Mouse (Mus musculus) midbrain, embryonic 10.5 days (tissue): ENCODE measurements around the gene Parp8. TPM values are rescaled to one million over a fixed set of nuclear protein-coding genes. Genes with fewer than 3 reads are reported as not detected.

ENCODE experiments used
- DNase-seq: peaks from one replicate; pipeline ENCODE4 v3.0.0-alpha.2; 2017; ENCODE audit warnings: low spot score
- H3K27ac ChIP-seq: fragments of 300-500 bp; sonication (generic); replicated peaks from 2 replicates; pipeline ENCODE4 v1.5.1; 2016; ENCODE audit warnings: mild to moderate bottlenecking
- H3K27me3 ChIP-seq: fragments of 300-500 bp; sonication (generic); 2 replicates; pipeline ENCODE4 v1.6.1; 2016; ENCODE audit warnings: low read depth, mild to moderate bottlenecking; ENCODE audit not compliant: poor library complexity, severe bottlenecking
- H3K36me3 ChIP-seq: fragments of 300-500 bp; sonication (generic); 2 replicates; pipeline ENCODE4 v1.6.1; 2016; ENCODE audit warnings: mild to moderate bottlenecking, moderate library complexity
- H3K4me1 ChIP-seq: fragments of 300-500 bp; sonication (generic); 2 replicates; pipeline ENCODE4 v1.6.1; 2016
- H3K4me3 ChIP-seq: fragments of 300-500 bp; sonication (generic); 2 replicates; pipeline ENCODE4 v1.5.1; 2016; ENCODE audit warnings: mild to moderate bottlenecking, moderate library complexity
- H3K9me3 ChIP-seq: fragments of 300-500 bp; sonication (generic); replicated peaks from 2 replicates; pipeline ENCODE4 v1.6.1; 2016; ENCODE audit warnings: mild to moderate bottlenecking
- WGBS: fragments of 180-500 bp; shearing (Covaris S2); methylation state at CpG from one replicate; pipeline ENCODE4 v1.1.7; 2016; 5-methylcytosine and 5-hydroxymethylcytosine counted together
- polyA plus RNA-seq: library from polyadenylated mRNA; unstranded; fragments of >200 nt; fragmentation: Nextera tagmentation; extraction: Ambion mirVana; gene quantifications from 2 replicates; pipeline ENCODE4 v1.2.1, GENCODE M21; 2016

The Parp8 gene
- 9.4 and 9.8 TPM in 2 replicates for polyA plus RNA-seq

DNA sequence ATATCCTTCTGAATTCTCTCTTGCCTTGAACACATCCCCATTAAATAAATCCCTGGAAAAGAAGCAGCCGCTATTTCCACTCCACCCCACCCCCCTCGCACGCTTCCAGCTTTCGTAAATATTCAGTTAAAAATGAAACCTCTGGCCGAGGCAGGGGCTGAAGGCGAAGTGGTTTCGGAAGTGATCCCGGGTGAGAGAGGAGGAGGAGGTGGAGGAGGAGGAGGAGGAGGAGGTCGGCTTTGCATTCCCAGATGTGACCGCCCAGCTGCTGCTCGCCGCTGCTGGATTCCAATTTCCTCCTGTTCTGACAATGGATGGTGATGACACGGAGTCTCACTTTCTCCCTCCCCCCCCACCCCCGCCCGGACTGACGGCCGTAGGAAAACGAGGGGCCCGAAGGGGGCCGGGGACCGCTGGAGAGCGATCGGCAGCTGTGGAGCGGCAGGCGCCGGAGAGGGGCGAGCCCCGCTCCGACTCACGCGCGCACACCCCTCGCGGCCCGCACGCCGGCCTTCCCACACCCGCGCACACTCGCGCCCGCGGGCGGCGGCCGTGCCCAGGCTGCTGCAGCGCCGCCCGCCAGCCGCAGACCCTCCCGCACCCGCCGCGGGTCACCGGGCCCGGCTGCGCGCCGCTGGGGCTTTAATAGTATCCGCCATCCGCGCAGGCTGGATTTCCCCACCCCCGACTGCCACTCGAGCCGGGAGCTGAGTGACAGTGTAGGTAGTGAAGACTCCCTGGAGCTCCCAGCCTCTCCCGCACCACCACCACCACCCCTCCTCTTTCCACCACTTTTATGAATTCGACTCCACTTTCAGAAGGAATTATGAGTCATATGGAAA, at the start of gene Parp8:
Parp8 (minus strand) TSS at position 312 of the 842 bp plus-strand sequence.
- H3K27ac ChIP-seq, result peak within 1 kb of the TSS; percentile 97
- peak within 1 kb of the TSS; percentile 84 for H3K4me3 ChIP-seq
- WGBS, result 1% methylated on average over 63 of the region's 67 CpGs
- peak; percentile 81 for DNase-seq
- no peaks in the 10 kb centered on the region for H3K36me3 ChIP-seq
- H3K4me1 ChIP-seq, result peaks cover 33% of the 10 kb centered on the region
- H3K9me3 ChIP-seq, result no peaks in the 10 kb centered on the region
- H3K27me3 ChIP-seq, result peaks cover 25% of the 10 kb centered on the region

DNA sequence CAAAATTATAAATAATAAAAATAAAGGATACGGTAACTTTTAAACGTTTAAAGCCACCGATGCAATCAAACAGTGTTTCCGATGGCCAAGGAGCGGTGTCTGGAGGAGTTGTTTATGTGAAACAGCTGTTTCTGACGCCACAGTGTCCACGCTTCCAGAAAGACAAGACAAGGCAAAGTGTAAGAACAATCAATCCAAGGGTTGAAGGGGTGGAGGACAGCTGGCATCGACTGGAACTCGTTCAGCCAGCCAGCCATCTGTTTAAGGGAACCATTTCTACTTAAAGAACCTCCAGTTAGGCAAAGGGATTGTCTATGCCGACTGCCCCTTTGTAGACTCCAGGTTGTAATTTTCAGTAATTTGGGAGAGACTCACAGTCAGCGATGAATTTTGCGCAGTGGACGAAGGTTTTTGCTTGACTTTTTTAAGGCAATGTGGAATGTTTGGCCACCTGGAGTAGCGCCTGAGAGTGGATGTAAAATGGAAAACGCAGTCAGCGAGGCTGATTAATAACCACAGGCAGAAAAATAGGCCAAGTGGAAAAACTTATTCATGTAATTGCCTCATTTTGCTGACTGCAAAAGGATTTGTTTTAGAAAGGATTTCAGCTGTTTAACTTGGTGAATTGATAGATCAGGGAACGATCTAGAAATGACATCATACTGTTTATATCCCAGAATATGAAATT, 37.4 kb upstream of the Parp8 start:
- Histone ChIP-seq H3K27ac (no peak overlapping the region), H3K9me3 (no peaks in the 10 kb centered on the region), H3K36me3 (no peaks in the 10 kb centered on the region), H3K27me3 (no peaks in the 10 kb centered on the region), H3K4me1 (no peaks in the 10 kb centered on the region), H3K4me3 (no peak overlapping the region)
- 90% methylated on average over 17 of the region's 17 CpGs for WGBS
- no peak for DNase-seq

DNA sequence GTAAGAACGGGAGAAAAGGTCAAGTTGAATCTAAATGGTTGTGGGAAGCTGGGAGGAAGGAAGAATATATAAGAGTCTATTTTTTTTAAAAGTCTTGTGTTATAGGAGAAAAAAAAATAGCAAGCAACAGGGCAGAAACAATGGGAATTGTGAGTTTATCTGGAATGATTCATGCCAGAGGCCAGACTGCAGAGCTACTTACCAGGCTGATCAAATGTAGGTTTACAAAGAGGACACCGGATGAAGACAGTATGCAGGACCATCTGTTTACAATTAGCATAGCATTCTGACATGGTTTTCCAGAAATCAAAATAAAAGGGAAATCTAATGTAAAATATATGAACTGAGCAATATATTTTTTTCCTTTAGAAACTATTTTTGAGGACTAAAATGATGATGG, 31.1 kb upstream of the Parp8 start:
- WGBS, result 77% methylated on average over 2 of the region's 2 CpGs
- H3K36me3 ChIP-seq, result no peaks in the 10 kb centered on the region
- no peaks in the 10 kb centered on the region for H3K27me3 ChIP-seq
- no peak overlapping the region for H3K4me3 ChIP-seq
- no peak overlapping the region for H3K27ac ChIP-seq
- no peak for DNase-seq
- no peaks in the 10 kb centered on the region for H3K4me1 ChIP-seq
- no peaks in the 10 kb centered on the region for H3K9me3 ChIP-seq

DNA sequence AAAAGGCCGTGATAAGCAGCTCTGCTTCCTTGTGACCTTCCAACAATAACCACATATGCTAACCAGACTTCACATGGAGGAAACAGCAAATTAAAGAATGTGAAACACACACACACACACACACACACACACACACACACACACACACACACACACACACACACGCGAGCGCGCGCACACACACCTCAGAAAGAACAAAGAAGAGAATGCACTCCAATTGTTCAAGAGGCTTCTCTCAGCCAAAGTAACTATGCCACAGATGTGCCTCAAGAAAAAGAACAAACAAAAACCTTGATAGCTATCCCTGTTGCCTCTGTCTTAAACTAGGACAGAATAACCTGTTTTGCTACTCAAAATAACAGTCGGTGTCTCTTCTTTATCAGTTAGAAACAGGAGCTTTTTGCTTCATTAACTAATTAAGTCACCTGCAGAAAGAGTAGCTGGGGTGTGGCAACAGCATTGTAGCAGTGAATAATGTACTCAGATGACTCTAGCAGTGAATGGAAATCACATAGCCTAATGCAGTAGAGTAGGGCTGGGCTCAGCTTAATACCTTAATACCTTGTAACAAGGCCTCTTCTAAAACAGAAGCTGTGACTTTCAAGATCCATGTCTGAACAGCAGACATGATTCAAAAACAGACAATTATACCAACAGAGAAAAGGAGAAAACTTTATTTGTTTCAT, 29.6 kb upstream of the Parp8 start:
- H3K9me3 ChIP-seq, result no peaks in the 10 kb centered on the region
- H3K36me3 ChIP-seq, result no peaks in the 10 kb centered on the region
- no peaks in the 10 kb centered on the region for H3K4me1 ChIP-seq
- no peaks in the 10 kb centered on the region for H3K27me3 ChIP-seq
- DNase-seq, result no peak
- WGBS, result 93% methylated on average over 7 of the region's 7 CpGs
- no peak overlapping the region for H3K4me3 ChIP-seq
- no peak overlapping the region for H3K27ac ChIP-seq

DNA sequence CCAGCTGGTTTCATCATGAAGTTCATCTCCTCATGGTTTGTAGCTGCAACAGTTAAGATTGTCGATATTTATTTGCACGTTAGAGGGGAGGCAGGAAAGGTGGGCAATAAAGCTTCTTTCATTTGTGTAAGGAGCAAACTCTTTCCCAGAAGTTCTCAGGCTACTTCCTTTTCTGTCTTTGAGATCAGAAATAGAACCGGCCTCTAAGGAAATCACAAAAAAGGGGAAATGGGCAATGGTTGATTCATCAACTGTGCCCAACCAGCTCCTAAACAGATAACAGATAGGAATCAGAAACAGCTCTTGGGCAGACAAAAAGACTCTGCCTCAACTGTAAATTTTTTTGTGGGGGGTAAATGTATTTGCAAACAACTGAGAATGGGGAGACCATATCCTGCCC, 27.4 kb upstream of the Parp8 start:
- no peak for DNase-seq
- H3K4me3 ChIP-seq, result no peak overlapping the region
- H3K36me3 ChIP-seq, result no peaks in the 10 kb centered on the region
- no peak overlapping the region for H3K27ac ChIP-seq
- H3K4me1 ChIP-seq, result no peaks in the 10 kb centered on the region
- WGBS, result 85% methylated on average over 3 of the region's 3 CpGs
- no peaks in the 10 kb centered on the region for H3K9me3 ChIP-seq
- H3K27me3 ChIP-seq, result no peaks in the 10 kb centered on the region

DNA sequence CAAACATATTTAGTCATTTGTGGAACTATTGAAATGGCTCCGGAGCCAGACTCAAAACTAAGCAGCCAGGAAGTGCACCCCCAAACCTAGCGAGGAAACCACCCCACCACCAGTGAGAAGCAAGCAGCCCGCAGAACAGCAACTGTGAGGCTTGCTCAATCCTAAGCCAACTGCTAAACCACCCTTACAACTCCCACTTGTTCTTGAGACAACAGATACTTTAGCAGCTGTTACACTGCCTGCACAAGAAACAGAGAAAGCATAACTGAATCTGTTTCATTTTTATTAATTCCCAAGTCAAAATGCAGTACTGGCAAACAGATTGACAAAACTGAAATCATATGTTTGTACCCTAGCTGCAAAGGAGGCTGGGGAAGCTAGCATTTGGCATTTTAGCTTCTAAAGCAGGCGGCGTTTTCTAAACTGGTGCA, 23.2 kb upstream of the Parp8 start:
- no peak overlapping the region for H3K27ac ChIP-seq
- H3K9me3 ChIP-seq, result no peaks in the 10 kb centered on the region
- H3K4me1 ChIP-seq, result no peaks in the 10 kb centered on the region
- no peaks in the 10 kb centered on the region for H3K27me3 ChIP-seq
- 91% methylated on average over 5 of the region's 5 CpGs for WGBS
- H3K36me3 ChIP-seq, result no peaks in the 10 kb centered on the region
- H3K4me3 ChIP-seq, result no peak overlapping the region
- DNase-seq, result no peak

DNA sequence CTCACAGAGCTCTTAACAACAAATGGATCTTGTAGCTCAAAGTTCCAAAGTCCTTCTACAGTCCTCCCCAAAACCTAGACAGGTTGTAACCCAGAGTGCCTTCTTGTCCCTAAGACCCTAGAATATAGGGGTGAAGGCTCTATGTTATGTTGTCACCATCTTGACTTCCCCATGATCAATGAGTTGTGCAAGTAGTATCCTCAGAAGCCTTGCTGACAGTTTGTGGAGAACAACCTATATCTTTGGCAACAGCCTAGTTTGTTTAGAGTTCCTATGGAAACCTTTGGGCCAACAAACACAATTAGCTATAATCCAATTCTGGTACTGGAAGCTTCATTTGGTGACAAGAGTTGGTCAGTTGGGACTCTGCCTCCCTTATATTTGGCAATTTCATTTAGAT, 18.2 kb upstream of the Parp8 start:
- Histone ChIP-seq H3K4me3 (no peak overlapping the region), H3K4me1 (peaks cover 4% of the 10 kb centered on the region), H3K27ac (no peak overlapping the region), H3K9me3 (no peaks in the 10 kb centered on the region), H3K27me3 (no peaks in the 10 kb centered on the region), H3K36me3 (no peaks in the 10 kb centered on the region)
- no peak for DNase-seq

DNA sequence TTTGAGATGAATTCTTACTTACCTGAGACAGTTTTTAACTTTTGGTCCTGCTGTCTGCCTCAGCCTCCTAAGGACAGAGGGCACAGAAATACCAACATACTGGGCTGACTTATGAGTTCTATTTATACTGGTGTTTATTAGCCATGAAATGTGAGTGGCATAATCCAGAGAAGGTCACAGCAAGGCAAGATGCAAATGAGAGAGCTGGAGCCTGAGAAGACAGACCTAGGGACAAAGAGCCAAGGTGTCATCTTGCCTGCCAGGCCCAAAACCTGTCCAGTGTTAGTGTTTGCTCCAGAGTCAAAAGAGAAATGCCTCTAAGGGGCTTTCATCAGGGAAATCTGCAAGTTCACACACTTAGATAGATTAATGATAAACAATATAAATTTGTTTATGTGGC, 15.7 kb upstream of the Parp8 start:
- Histone ChIP-seq H3K4me1 (peaks cover 4% of the 10 kb centered on the region), H3K27me3 (no peaks in the 10 kb centered on the region), H3K36me3 (no peaks in the 10 kb centered on the region), H3K9me3 (no peaks in the 10 kb centered on the region), H3K27ac (no peak overlapping the region), H3K4me3 (no peak overlapping the region)
- DNase-seq, result no peak

DNA sequence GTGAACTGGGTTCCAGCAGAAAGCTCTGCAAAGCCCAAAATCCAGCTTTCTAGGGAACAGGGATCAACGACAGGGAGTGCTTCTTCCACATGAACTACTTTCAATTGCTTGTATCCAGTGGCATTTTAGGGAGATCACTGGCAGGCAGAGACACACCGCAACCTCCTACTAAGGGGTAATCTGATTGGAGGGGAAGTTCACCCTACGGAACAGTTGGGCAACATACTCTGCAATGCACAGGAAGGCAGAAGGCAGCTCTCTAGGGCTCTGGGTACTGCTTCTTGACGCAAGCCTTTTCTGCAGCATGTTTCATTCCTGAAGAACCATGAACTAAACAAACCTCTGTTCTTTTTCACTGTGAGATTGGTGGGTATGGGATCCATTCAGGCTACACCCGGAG, 10.9 kb upstream of the Parp8 start:
- no peaks in the 10 kb centered on the region for H3K36me3 ChIP-seq
- H3K27me3 ChIP-seq, result no peaks in the 10 kb centered on the region
- H3K4me3 ChIP-seq, result no peak overlapping the region
- H3K4me1 ChIP-seq, result peaks cover 4% of the 10 kb centered on the region
- no peaks in the 10 kb centered on the region for H3K9me3 ChIP-seq
- no peak overlapping the region for H3K27ac ChIP-seq
- DNase-seq, result no peak
- WGBS, result 81% methylated on average over 5 of the region's 5 CpGs

DNA sequence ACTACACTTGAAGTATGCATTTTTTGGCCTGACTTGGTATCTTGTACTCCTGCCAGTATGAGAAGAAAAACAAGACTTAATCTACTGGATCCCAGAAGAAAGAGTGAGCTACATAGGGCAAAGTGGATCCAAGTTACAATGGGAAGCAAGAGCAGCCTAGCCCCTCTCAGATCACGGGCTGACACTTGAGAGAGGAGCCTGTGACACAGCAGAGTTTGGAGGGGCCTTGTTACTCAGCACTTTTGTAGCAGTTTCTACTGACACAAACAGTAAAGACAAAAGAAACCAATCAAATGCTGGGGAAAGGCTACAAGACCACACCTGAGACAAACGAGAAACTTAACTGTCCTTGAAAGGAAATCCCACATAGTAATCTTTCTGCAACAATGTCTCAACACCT, 9.8 kb upstream of the Parp8 start:
- Histone ChIP-seq H3K36me3 (no peaks in the 10 kb centered on the region), H3K27ac (no peak overlapping the region), H3K4me3 (no peak overlapping the region), H3K27me3 (no peaks in the 10 kb centered on the region), H3K9me3 (no peaks in the 10 kb centered on the region), H3K4me1 (no peaks in the 10 kb centered on the region)
- DNase-seq, result no peak
- WGBS, result 78% methylated on average over 2 of the region's 2 CpGs

DNA sequence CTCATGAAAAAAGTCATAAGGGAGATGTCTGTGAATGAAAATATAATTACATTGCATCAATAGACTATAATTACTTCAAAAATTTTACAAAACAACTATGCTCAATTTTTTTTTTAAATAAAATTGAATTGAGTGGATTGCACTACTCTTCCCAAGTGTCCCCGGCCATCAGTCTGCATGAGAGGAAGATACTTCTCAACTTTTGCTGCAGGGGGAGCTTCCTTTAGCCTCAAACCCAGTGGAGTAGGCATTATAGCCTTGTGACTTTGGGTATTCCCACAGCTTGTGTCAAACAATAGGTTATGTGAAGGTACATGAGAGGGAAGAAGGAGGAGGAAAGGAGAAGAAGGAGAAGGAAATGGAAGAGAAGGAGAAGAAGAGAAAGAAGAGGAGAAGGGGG, 9.3 kb upstream of the Parp8 start:
- Histone ChIP-seq H3K27me3 (no peaks in the 10 kb centered on the region), H3K27ac (no peak overlapping the region), H3K9me3 (no peaks in the 10 kb centered on the region), H3K4me3 (no peak overlapping the region), H3K4me1 (no peaks in the 10 kb centered on the region), H3K36me3 (no peaks in the 10 kb centered on the region)
- WGBS, result 74% methylated on average over 1 of the region's 1 CpGs
- no peak for DNase-seq

DNA sequence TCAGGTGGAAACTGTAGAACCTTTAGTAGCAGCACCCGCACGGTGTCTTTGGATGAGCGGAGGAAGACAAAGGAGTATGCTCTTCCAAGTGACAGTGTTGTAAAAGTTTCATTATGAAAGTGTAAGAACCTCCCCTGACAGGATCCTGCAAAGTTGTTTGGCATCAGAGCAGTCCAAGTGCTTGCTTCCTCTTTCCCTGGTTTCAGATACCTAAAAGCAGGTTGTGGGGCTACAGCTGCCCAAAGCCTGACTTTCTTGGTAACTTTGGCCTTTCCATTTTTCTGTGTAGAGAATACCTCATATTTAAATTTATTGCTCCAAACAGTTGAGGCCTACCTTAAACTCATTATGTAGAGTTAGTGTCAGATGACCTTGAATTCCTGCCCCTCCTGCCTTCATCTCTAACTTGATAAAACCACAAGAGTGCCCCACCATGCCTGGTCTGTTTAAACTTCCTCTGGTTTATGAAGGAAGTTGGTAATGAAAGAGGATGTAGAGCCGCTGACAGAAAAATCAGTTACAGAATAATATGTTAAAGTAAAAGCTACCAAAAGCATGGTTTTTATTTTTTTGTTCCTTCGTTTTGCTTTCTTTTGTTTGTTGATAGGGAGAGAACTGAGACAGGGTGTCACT, 8.5 kb upstream of the Parp8 start:
- DNase-seq, result no peak
- WGBS, result 88% methylated on average over 5 of the region's 5 CpGs

More for the DNA sequence above, 8.5 kb upstream of the Parp8 start:
- Histone ChIP-seq H3K36me3 (no peaks in the 10 kb centered on the region), H3K4me1 (no peaks in the 10 kb centered on the region), H3K9me3 (no peaks in the 10 kb centered on the region), H3K4me3 (no peak overlapping the region), H3K27me3 (no peaks in the 10 kb centered on the region), H3K27ac (no peak overlapping the region)
